Mouse (Mus musculus): Measurements from ENCODE around the gene Cel. TPM values are rescaled to one million over a fixed set of nuclear protein-coding genes. Genes with fewer than 3 reads are reported as not detected.
"Not testable (repeated sequence)": the region's sequence is repeated elsewhere in the genome, so short reads cannot be mapped to it uniquely, and the experiment has no call there.

Cel gene
- polyA plus RNA-seq, 1 experiment from 2014 or later: not detected

GRCm38 (mm10) chr2:28524406-28524805 is 38.8 kb downstream of the Cel start:
- Histone ChIP-seq H3K27me3 (no peaks in the 10 kb centered on the region), H3K36me3 (no peaks in the 10 kb centered on the region), H3K4me3 (no peak overlapping the region), H3K9me3 (no peaks in the 10 kb centered on the region), H3K4me1 (peaks cover 39% of the 10 kb centered on the region), H3K27ac (peak overlapping the region; percentile 79; the same call in 1 of the 2 replicates), H3K4me2 (no peak overlapping the region), H3K9ac (no peak overlapping the region)
- ATAC-seq (ENCODE audit: borderline replicate concordance, extremely low read depth, low FRiP score, low TSS enrichment): no peak
- 80% methylated on average over 10 of the region's 10 CpGs for WGBS

DNA sequence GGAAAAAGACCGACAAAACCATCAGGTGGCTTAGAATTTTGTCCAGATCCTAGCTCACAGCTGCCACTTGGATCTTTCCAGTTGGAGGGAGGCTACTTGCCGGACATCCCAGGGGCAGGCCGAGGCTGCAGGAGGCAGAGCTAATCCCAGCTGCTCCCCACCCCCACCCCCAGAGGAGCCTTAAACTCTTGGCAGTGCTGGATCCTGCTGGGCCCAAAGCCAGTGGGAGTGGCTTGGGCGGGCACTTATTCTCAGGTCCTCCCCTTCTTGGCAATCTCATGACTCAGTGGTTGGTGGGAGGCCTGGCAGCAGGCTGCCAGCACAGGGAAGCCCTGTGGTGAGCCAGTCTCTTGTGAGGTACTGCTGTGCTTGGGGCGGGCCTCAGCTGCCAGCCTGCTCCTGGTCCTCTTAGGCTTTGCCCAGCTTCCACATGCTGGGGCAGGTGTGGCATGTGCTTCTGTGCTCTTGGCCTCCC is 39.5 kb downstream of the Cel start:
- H3K27me3 ChIP-seq: no peaks in the 10 kb centered on the region
- no peaks in the 10 kb centered on the region for H3K9me3 ChIP-seq
- peak; percentile 77 for ATAC-seq (ENCODE audit: borderline replicate concordance, extremely low read depth, low FRiP score, low TSS enrichment)
- WGBS: 13% methylated on average over 5 of the region's 5 CpGs
- H3K4me2 ChIP-seq: no peak overlapping the region
- no peak overlapping the region for H3K4me3 ChIP-seq
- peaks cover 39% of the 10 kb centered on the region for H3K4me1 ChIP-seq
- H3K9ac ChIP-seq: no peak overlapping the region
- H3K36me3 ChIP-seq: no peaks in the 10 kb centered on the region
- peak overlapping the region; percentile 7; the same call in 1 of the 2 replicates for H3K27ac ChIP-seq

GRCm38 (mm10) chr2:28522166-28522565 is 41.0 kb downstream of the Cel start:
- no peaks in the 10 kb centered on the region for H3K9me3 ChIP-seq
- no peak for ATAC-seq (ENCODE audit: borderline replicate concordance, extremely low read depth, low FRiP score, low TSS enrichment)
- H3K27ac ChIP-seq: no peak overlapping the region
- no peak overlapping the region for H3K9ac ChIP-seq
- no peak overlapping the region for H3K4me3 ChIP-seq
- H3K4me1 ChIP-seq: peaks cover 44% of the 10 kb centered on the region
- no peak overlapping the region for H3K4me2 ChIP-seq
- no peaks in the 10 kb centered on the region for H3K27me3 ChIP-seq
- WGBS: 83% methylated on average over 4 of the region's 4 CpGs
- no peaks in the 10 kb centered on the region for H3K36me3 ChIP-seq

GRCm38 (mm10) chr2:28521571-28522151 is 41.5 kb downstream of the Cel start:
- H3K9me3 ChIP-seq: no peaks in the 10 kb centered on the region
- 78% methylated on average over 6 of the region's 6 CpGs for WGBS

GRCm38 (mm10) chr2:28520581-28520980 is 42.6 kb downstream of the Cel start:
- Histone ChIP-seq H3K27me3 (no peaks in the 10 kb centered on the region), H3K9me3 (no peaks in the 10 kb centered on the region), H3K27ac (no peak overlapping the region), H3K9ac (no peak overlapping the region), H3K4me2 (no peak overlapping the region), H3K36me3 (no peaks in the 10 kb centered on the region), H3K4me1 (peaks cover 31% of the 10 kb centered on the region), H3K4me3 (no peak overlapping the region)
- 70% methylated on average over 5 of the region's 5 CpGs for WGBS
- ATAC-seq (ENCODE audit: borderline replicate concordance, extremely low read depth, low FRiP score, low TSS enrichment): no peak

More at GRCm38 (mm10) chr2:28521571-28522151, 41.5 kb downstream of the Cel start:
- peaks cover 42% of the 10 kb centered on the region for H3K4me1 ChIP-seq
- no peak overlapping the region for H3K27ac ChIP-seq
- no peaks in the 10 kb centered on the region for H3K36me3 ChIP-seq
- H3K9ac ChIP-seq: 0 out of 2 replicates have a peak overlapping the region, but pooled peaks have one; percentile 7
- no peak for ATAC-seq (ENCODE audit: borderline replicate concordance, extremely low read depth, low FRiP score, low TSS enrichment)
- H3K4me2 ChIP-seq: no peak overlapping the region
- no peak overlapping the region for H3K4me3 ChIP-seq
- H3K27me3 ChIP-seq: no peaks in the 10 kb centered on the region

DNA sequence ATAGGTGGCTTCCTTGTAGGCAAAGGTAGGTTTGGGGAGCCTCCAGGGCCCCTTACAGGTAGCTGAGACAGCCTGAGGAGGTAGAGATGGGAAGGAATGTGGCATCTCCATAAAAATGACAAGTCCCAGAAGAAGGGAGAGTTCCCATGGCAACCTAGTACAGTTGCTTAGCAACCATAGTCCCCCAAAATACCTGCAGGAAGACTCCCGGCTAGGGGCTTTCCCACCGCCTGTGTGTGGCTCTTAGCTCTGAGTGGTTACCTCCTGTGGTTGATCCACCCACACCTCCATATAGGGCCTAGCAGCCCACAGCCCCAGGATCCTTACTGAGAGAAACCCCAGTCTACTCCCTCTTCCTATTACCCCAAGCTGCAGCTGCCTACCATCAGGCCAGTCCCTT is 45.0 kb downstream of the Cel start:
- H3K9me3 ChIP-seq: no peaks in the 10 kb centered on the region
- no peaks in the 10 kb centered on the region for H3K27me3 ChIP-seq
- no peak overlapping the region for H3K4me3 ChIP-seq
- 68% methylated on average over 2 of the region's 2 CpGs for WGBS
- H3K36me3 ChIP-seq: no peaks in the 10 kb centered on the region
- H3K27ac ChIP-seq: no peak overlapping the region
- no peak for ATAC-seq (ENCODE audit: borderline replicate concordance, extremely low read depth, low FRiP score, low TSS enrichment)
- H3K4me1 ChIP-seq: peaks cover 21% of the 10 kb centered on the region
- H3K4me2 ChIP-seq: no peak overlapping the region
- no peak overlapping the region for H3K9ac ChIP-seq

DNA sequence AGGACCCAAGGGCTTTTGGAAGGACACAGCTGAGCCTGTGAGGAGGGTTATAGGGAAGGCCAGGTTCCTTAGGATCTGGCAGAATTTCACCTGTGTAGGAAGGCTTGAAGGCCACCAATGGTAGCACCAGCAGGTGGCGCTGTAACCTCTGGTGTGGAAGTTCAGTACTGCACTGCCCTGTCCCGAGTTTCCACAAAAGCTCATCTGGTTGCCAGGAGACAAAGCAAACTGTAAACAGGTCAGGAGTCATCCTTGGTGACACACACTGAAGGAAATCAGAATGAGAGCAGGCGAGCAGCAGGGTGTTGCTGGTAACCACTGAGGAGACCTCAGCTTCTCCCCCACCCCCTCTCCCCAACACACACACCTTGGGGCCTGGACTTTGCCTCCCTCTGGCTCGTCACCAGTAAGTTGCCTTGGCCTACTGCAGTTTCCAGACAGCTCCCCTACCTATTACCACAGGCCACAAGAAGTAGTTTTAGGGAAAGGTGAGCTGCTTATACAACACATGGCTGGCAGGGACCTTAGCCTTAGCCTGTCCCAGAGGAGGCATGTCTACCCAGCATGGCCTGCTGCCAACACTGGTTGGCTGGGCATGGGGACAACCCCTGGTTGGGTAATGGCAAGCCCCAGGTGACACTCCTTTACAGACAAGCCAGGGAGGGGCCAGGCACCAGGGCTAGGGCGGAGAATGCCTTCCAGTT is 45.8 kb downstream of the Cel start:
- peaks cover 19% of the 10 kb centered on the region for H3K4me1 ChIP-seq
- H3K27me3 ChIP-seq: no peaks in the 10 kb centered on the region
- H3K9me3 ChIP-seq: no peaks in the 10 kb centered on the region
- 41% methylated on average over 5 of the region's 5 CpGs for WGBS
- no peaks in the 10 kb centered on the region for H3K36me3 ChIP-seq
- H3K4me2 ChIP-seq: no peak overlapping the region
- no peak for ATAC-seq (ENCODE audit: borderline replicate concordance, extremely low read depth, low FRiP score, low TSS enrichment)
- no peak overlapping the region for H3K4me3 ChIP-seq
- no peak overlapping the region for H3K9ac ChIP-seq
- no peak overlapping the region for H3K27ac ChIP-seq

DNA sequence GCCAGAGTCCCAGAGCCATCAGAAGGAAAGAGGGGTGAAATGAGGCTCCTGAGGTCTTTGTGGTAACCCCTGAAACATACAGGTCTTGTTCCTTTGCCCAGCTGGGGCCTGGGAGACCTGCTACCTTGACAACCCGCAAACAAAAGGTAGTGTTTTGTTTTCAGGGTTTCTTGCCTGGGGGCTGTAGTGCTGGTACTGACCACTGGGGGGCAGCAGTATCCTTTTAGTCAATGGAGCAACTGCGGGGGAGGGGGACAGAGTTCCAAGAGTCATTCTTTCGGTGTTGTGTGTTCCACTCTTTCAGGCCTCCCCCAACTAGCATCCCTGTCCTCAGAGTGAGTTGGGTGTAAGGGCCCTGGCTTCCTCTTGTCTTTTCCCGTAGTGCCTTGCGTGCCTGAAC is 48.7 kb downstream of the Cel start:
- Histone ChIP-seq H3K27me3 (0 out of 2 replicates have a peak, but pooled peaks cover 5% of the 10 kb centered on the region), H3K4me2 (peak overlapping the region; percentile 99), H3K27ac (no peak overlapping the region), H3K4me3 (peak overlapping the region; percentile 70), H3K4me1 (peaks cover 19% of the 10 kb centered on the region), H3K9ac (no peak overlapping the region), H3K9me3 (no peaks in the 10 kb centered on the region), H3K36me3 (no peaks in the 10 kb centered on the region)
- 17% methylated on average over 5 of the region's 5 CpGs for WGBS
- ATAC-seq (ENCODE audit: borderline replicate concordance, extremely low read depth, low FRiP score, low TSS enrichment): no peak

GRCm38 (mm10) chr2:28513431-28514370 is 49.5 kb downstream of the Cel start:
- 0 out of 2 replicates have a peak, but pooled peaks cover 5% of the 10 kb centered on the region for H3K27me3 ChIP-seq

DNA sequence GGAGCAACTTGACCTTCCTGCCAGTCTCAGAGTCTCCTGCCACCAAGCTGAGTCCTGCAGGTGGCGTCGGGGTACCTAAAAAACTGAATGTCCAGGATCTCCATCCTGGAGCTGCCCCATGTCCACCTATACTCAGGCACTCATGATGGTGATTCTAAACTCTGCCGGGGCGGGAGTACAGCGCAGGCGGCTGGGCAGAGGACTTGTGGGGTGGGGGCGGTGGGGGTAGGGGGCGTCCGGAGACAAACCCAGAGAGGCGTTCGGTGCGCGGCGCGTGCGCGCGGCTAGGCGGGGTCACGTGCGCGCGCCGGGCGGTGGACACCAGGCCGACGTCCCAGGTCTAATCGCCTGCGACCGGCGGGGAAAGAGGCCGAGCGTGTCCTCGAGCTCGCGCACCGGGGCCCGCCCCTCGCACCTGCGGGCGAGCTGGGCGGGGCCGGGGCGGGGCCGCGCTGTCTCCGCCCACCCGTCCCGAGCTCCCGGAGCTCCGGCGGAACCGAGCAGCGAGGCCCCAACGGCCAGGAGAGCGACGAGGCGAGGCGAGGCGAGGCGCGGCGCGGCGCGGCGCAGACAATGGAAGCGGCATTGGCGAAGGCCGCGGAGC is 50.3 kb downstream of the Cel start, which contains the start of gene Ralgds:
Gene Ralgds (plus strand): TSS at position 328 of the 604 bp plus-strand sequence.
- H3K27ac ChIP-seq: peak within 1 kb of the TSS; percentile 79

More at GRCm38 (mm10) chr2:28513431-28514370, 49.5 kb downstream of the Cel start:
- peaks cover 19% of the 10 kb centered on the region for H3K4me1 ChIP-seq
- peak overlapping the region; percentile 70 for H3K4me3 ChIP-seq
- peak; percentile 32 for ATAC-seq (ENCODE audit: borderline replicate concordance, extremely low read depth, low FRiP score, low TSS enrichment)
- no peaks in the 10 kb centered on the region for H3K9me3 ChIP-seq
- peak overlapping the region; percentile 81 for H3K9ac ChIP-seq
- H3K27ac ChIP-seq: peak overlapping the region; percentile 79
- no peaks in the 10 kb centered on the region for H3K36me3 ChIP-seq
- H3K4me2 ChIP-seq: peak overlapping the region; percentile 99
- 4% methylated on average over 47 of the region's 47 CpGs for WGBS

GRCm38 (mm10) chr2:28511600-28511999 is 51.6 kb downstream of the Cel start:
- not testable (repeated sequence) for H3K36me3 ChIP-seq; H3K9ac ChIP-seq; H3K27ac ChIP-seq; H3K4me3 ChIP-seq; H3K9me3 ChIP-seq; H3K4me2 ChIP-seq; H3K27me3 ChIP-seq; ATAC-seq (ENCODE audit: borderline replicate concordance, extremely low read depth, low FRiP score, low TSS enrichment)
- peaks cover 13% of the 10 kb centered on the region for H3K4me1 ChIP-seq
- WGBS: 48% methylated on average over 5 of the region's 5 CpGs

More for the DNA sequence above, 50.3 kb downstream of the Cel start, which contains the start of gene Ralgds:
- Histone ChIP-seq H3K36me3 (no peaks in the 10 kb centered on the region), H3K4me1 (peaks cover 19% of the 10 kb centered on the region), H3K9ac (peak within 1 kb of the TSS; percentile 81), H3K27me3 (0 out of 2 replicates have a peak, but pooled peaks cover 5% of the 10 kb centered on the region), H3K4me3 (peak within 1 kb of the TSS; percentile 70), H3K4me2 (peak within 1 kb of the TSS; percentile 99), H3K9me3 (no peaks in the 10 kb centered on the region)
- WGBS: under 1% methylated on average over 61 of the region's 71 CpGs
- ATAC-seq (ENCODE audit: borderline replicate concordance, extremely low read depth, low FRiP score, low TSS enrichment): peak; percentile 54
